Mouse (Mus musculus): ENCODE results near the gene AB124611. TPM values are rescaled to one million over a fixed set of nuclear protein-coding genes. Genes with fewer than 3 reads are reported as not detected.
A peak's percentile ranks its signal among the peaks of the same experiment; 100 is the strongest.
"Not testable (repeated sequence)": the region's sequence is repeated elsewhere in the genome, so short reads cannot be mapped to it uniquely, and the experiment has no call there.

AB124611 gene
- total RNA-seq, 2 experiments from 2014 or later, result 5.3 to 11.3 TPM

- no peak for ATAC-seq (replicated peaks; ENCODE audit: low FRiP score, low TSS enrichment, poor library complexity, severe bottlenecking)
Observed at GRCm38 (mm10) chr9:21513466-21513865, 12.5 kb upstream of the AB124611 start.

GRCm38 (mm10) chr9:21517947-21518495, 8.0 kb upstream of the AB124611 start:
- no peak for ATAC-seq (replicated peaks; ENCODE audit: low FRiP score, low TSS enrichment, poor library complexity, severe bottlenecking)

GRCm38 (mm10) chr9:21518690-21519089, 7.3 kb upstream of the AB124611 start:
- not testable (repeated sequence) for ATAC-seq (replicated peaks; ENCODE audit: low FRiP score, low TSS enrichment, poor library complexity, severe bottlenecking)

- ATAC-seq (replicated peaks; ENCODE audit: low FRiP score, low TSS enrichment, poor library complexity, severe bottlenecking), result 0 out of 2 replicates have a peak, but pooled peaks have one; percentile 26
Observed at GRCm38 (mm10) chr9:21525142-21525936, 637 bp upstream of the AB124611 start.

GRCm38 (mm10) chr9:21526634-21526944, 613 bp downstream of the AB124611 start:
- ATAC-seq (replicated peaks; ENCODE audit: low FRiP score, low TSS enrichment, poor library complexity, severe bottlenecking), result no peak

GRCm38 (mm10) chr9:21527100-21527801, 1.3 kb downstream of the AB124611 start:
- ATAC-seq (replicated peaks; ENCODE audit: low FRiP score, low TSS enrichment, poor library complexity, severe bottlenecking), result no peak

- no peak for ATAC-seq (replicated peaks; ENCODE audit: low FRiP score, low TSS enrichment, poor library complexity, severe bottlenecking)
Observed at GRCm38 (mm10) chr9:21527917-21528324, 1.9 kb downstream of the AB124611 start.

- ATAC-seq (replicated peaks; ENCODE audit: low FRiP score, low TSS enrichment, poor library complexity, severe bottlenecking), result peak; percentile 60; the same call in 1 of the 2 replicates
Observed at GRCm38 (mm10) chr9:21536501-21536900, 10.5 kb downstream of the AB124611 start.

GRCm38 (mm10) chr9:21537009-21537408, 11.0 kb downstream of the AB124611 start:
- ATAC-seq (replicated peaks; ENCODE audit: low FRiP score, low TSS enrichment, poor library complexity, severe bottlenecking), result 0 out of 2 replicates have a peak, but pooled peaks have one; percentile 14

- ATAC-seq (replicated peaks; ENCODE audit: low FRiP score, low TSS enrichment, poor library complexity, severe bottlenecking), result peak; percentile 46
Observed at GRCm38 (mm10) chr9:21539981-21540753, 14.2 kb downstream of the AB124611 start.

- not testable (repeated sequence) for ATAC-seq (replicated peaks; ENCODE audit: low FRiP score, low TSS enrichment, poor library complexity, severe bottlenecking)
Observed at GRCm38 (mm10) chr9:21542001-21542400, 16.0 kb downstream of the AB124611 start.

- peak; percentile 45 for ATAC-seq (replicated peaks; ENCODE audit: low FRiP score, low TSS enrichment, poor library complexity, severe bottlenecking)
Observed at GRCm38 (mm10) chr9:21545351-21545915, 19.5 kb downstream of the AB124611 start.

GRCm38 (mm10) chr9:21545916-21546788, 20.2 kb downstream of the AB124611 start:
- peak; percentile 93 for ATAC-seq (replicated peaks; ENCODE audit: low FRiP score, low TSS enrichment, poor library complexity, severe bottlenecking)

- no peak for ATAC-seq (replicated peaks; ENCODE audit: low FRiP score, low TSS enrichment, poor library complexity, severe bottlenecking)
Observed at GRCm38 (mm10) chr9:21546789-21547074, 20.8 kb downstream of the AB124611 start, which contains the start of gene Carm1. Gene Carm1 (plus strand): TSS chr9:21546894.

- ATAC-seq (replicated peaks; ENCODE audit: low FRiP score, low TSS enrichment, poor library complexity, severe bottlenecking), result no peak
Observed at GRCm38 (mm10) chr9:21547075-21547941, 21.3 kb downstream of the AB124611 start.

GRCm38 (mm10) chr9:21551049-21551448, 25.1 kb downstream of the AB124611 start:
- ATAC-seq (replicated peaks; ENCODE audit: low FRiP score, low TSS enrichment, poor library complexity, severe bottlenecking), result no peak

GRCm38 (mm10) chr9:21553607-21554273, 27.8 kb downstream of the AB124611 start:
- no peak for ATAC-seq (replicated peaks; ENCODE audit: low FRiP score, low TSS enrichment, poor library complexity, severe bottlenecking)
